Mouse (Mus musculus): ENCODE measurements around the gene Trex1.
A peak's percentile ranks its signal among the peaks of the same experiment; 100 is the strongest.

The Trex1 gene

DNA sequence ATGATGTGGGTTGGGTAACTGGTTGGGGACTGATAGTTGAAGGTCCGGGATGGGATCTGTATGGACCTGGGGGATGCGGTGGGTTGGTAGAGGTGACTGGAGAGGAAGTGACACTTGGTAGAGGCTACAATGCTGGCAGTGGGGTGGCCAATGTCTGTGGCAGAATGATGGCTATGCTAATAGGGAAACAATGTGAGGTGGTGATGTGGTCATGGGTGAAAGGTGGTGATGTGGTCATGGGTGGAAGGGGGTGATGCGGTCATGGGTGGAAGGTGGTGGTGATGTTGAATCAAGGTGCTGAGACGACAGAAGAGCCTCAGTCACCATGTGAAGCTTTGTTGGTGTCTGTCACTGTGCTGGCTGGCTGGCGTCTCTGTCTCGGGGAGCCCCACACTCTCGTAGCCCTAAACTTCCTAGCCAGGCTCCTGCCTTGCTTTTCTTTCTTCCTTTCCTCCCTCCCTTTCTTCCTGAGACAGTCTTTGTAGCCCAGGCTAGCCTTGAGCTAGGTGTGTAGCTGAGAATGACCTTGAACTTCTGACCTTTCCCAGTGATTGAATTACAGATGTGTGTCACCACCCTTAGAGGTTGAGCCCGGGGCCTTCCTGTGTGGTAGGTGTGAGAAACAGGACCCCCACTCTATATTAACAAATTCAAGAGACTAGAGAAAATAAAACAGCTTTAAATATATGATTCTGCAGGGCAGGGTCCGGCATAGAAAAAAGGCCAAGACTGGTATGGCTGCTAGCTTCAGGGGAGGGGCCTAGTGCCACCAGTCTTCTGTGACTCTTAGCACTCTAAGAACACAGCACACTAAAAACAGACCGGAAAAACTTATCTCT lies 7.7 kb downstream of the Trex1 start:
- peak; percentile 15 to 20 for DNase-seq (ENCODE audit: low spot score in 2 of 2)

DNA sequence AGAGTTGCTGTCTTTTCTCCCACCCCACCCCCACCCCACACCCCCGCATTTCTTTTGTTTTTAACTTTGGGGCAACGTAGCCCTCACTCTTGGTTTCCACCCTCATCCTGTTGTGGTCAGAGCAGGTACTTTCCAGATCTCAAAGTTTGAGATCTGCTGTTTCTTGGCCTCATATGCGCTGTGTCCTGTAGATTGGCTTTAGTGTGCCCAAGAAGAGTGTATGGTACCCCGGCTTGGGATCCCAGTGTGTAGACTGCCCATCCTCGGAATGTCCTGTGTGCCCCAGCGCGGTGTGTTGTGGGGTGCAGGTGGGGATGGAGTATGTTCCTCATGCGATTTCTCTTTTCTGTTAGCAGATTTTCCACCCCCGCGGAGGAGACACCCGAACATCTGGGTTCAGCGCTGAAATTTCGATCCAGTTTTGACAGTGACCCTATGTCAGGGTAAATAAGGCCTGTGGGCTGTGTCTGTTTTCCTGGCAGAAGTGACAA lies 8.5 kb downstream of the Trex1 start:
- DNase-seq (ENCODE audit: low spot score in 2 of 2) = peak; percentile 15 to 20

- peak in 1 of 2 experiments; percentile 5 for DNase-seq (ENCODE audit: low spot score in 2 of 2)
These were observed 8.9 kb downstream of the Trex1 start for GRCm38 (mm10) chr9:109050674-109050997.

GRCm38 (mm10) chr9:109049996-109050673 lies 9.4 kb downstream of the Trex1 start:
- DNase-seq (ENCODE audit: low spot score in 2 of 2) = peak; percentile 13 to 19

DNA sequence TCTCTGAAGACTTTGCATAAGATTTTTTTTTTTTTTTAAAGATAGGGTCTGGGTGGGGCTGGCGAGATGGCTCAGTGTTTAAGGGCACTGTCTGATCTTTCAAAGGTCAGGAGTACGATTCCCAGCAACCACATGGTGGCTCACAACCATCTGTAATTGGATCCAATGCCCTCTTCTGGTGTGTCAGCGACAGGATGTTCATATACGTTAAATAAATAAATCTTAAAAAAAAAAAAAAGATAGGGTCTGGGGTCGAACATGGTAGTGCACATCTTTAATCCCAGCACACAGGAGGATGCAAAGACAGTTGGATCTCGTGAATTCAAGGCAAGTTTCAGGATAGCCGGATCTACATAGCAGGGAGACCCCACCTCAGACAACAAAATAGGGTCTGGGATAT lies 10.2 kb downstream of the Trex1 start:
- no peak for DNase-seq (ENCODE audit: low spot score in 2 of 2)

DNA sequence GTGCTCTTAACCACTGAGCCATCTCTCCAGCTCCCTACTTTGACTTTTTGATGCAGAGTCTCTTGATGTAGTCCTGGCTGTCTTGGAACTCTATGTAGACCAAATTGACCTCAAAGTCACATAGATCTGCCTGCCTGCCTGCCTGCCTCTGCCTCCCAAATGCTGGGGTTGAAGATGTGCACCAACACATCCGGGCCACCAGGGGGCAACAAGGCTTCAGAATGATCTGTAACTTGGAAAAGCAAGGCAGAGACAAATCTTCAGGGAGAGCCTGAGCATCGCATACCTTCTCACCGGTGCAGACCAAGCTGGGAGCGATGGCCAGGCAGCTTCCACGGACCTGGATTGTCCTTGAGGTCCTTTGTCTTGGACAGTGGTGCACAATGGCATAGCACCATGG lies 13.2 kb downstream of the Trex1 start:
- DNase-seq (ENCODE audit: low spot score in 2 of 2) = peak; percentile 32 to 43

GRCm38 (mm10) chr9:109041351-109041750 lies 18.2 kb downstream of the Trex1 start:
- peak in 1 of 2 experiments; percentile 41 for DNase-seq (ENCODE audit: low spot score in 2 of 2)

- DNase-seq (ENCODE audit: low spot score in 2 of 2) = peak in 1 of 2 experiments; percentile 18
These were observed 18.6 kb downstream of the Trex1 start for GRCm38 (mm10) chr9:109040906-109041305.

DNA sequence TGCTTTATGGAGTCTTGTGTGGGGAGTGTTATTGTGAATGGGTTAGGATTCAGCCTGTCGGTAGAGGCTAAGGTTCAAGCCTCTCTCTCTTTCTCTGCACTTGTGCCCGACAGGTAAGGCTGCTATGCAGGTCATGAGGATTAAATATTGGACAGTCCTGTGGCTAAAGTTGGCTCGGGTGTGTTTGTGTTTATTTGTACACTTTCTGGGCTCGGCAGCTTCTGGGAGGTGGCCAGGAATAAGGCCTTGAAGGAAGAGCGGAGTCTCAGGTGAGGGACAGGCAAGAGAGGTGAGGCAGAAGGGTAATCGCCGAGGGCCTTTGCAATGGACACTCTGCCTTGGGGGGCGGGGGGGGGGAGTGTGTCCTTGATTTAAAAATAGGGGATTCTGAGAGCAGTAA lies 19.3 kb downstream of the Trex1 start:
- no peak for DNase-seq (ENCODE audit: low spot score in 2 of 2)

DNA sequence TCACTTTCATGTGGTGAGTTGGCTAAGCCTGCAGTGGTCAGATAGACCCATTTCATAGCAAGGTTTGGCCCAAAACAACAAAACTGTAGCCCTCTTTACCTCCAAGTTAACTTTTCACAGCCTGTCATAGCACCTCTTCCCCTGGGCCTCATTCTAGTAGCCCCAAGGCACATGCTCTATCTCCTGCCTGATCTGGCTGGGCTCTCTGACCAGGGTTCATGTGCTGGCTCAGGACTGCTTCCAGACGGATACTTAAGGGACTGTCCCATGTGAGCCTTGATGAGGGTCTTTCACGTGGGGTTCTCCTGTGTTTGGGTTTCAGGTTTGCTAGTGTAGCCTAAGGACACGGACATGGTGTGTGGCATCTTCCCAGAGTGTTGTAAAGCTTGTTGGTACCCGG lies 19.9 kb downstream of the Trex1 start:
- no peak for DNase-seq (ENCODE audit: low spot score in 2 of 2)

DNA sequence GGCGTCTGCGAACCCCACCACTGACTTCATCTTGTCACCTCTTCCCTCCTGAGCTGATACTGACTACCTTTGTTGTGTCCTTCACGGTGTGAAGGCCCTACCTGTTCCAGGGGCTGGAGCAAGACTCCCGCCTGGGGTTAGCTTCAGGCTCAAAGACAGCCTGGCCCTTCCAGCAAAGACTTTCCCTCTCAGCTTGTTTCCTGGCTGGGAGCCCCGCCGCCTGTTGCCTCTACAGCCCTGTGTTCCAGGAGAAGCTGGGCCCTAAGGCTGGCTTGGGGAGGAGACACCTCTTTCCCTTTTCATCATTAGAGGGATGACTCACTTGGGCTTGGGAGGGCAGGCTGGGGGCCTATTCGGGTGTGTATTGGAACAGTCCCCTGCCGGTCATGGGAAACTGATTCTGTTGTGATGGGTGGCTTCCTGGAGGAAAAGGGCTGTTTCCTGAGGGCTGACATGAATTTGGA lies 20.6 kb downstream of the Trex1 start:
- no peak for DNase-seq (ENCODE audit: low spot score in 2 of 2)

DNA sequence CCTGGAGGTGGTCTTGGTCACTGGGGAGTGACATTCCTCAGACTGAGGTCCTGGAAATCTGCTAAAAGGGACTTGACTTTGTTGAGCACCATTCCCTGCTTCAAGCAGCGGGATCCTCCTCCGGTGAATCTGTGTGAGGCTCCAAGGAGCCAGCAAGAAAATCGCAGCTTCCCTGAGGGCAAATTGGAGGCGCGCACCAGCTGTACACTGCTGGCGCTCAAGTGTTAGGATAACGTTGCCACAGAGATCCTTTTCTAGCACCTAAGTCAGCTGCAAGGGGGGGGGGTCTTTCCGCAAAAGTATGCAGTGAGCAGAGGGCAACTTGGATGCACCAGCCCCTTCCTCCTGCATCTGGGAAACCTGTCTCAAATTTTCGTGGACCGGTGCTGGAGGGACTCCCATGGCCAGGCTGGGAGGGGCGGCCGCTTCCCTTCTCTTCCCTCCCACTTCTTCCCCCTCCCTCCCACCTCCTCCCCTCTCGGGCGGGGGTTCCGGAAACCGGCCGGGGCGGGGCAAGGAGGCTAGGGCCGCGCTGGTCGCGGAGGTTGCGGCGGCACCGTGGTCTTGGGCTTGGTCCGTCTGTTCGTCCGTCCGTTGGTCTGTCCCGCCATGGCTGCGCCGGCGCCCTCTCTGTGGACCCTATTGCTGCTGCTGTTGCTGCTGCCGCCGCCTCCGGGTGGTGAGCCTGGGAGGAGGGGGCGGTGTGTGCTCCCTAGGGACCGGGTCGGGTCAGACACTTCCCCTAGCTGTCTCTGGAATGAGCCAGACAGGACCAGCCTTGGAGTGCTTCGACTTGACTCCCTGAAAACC lies 21.2 kb downstream of the Trex1 start, which contains the start of gene Shisa5:
Shisa5 (plus strand) TSS at position 480 of the 810 bp plus-strand sequence.
- peak in 1 of 2 experiments; percentile 58 for DNase-seq (ENCODE audit: low spot score in 2 of 2)

GRCm38 (mm10) chr9:109032435-109032834 lies 27.1 kb downstream of the Trex1 start:
- DNase-seq (ENCODE audit: low spot score in 2 of 2) = no peak

DNA sequence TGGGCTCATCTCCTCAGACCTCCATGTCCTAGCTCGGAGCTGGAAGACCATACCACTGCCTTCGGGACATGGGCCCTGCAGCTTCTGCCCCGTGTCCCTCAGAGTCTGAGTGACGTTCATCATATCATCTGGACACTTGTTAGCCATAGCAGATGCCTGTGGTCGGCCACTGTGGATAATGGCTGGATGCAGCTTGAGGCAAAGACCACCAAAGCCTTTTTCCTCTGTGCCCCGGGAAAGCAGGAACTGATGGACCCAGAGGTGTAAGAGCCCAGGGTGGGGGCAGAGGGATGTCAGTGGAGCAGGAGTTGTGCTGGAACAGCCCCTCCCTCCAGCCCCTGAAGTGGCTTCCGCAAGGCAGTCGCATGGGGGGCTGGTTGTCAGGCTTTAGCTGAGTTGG lies 27.8 kb downstream of the Trex1 start:
- DNase-seq (ENCODE audit: low spot score in 2 of 2) = peak in 1 of 2 experiments; percentile 18

GRCm38 (mm10) chr9:109031001-109031400 lies 28.5 kb downstream of the Trex1 start:
- DNase-seq (ENCODE audit: low spot score in 2 of 2) = no peak

DNA sequence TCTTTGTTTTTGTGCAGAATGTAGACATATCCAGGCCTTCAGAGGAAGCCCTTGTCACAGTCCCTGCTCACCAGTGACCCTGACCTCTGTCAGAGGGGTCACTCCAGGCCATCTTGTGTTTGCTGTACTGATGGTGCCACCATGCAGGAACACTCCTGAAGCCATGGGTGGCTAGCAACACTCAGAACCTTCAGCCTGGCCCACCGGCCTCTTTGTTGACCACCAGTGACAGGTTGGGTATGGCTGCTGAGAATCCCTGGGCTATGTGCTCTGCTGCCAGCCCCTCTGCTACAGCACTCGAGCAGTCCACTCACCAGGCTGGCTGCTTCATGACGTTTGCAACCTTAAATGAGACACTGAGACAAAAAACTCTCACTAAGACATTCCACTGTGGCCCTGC lies 29.2 kb downstream of the Trex1 start:
- peak in 1 of 2 experiments; percentile 19 for DNase-seq (ENCODE audit: low spot score in 2 of 2)

DNA sequence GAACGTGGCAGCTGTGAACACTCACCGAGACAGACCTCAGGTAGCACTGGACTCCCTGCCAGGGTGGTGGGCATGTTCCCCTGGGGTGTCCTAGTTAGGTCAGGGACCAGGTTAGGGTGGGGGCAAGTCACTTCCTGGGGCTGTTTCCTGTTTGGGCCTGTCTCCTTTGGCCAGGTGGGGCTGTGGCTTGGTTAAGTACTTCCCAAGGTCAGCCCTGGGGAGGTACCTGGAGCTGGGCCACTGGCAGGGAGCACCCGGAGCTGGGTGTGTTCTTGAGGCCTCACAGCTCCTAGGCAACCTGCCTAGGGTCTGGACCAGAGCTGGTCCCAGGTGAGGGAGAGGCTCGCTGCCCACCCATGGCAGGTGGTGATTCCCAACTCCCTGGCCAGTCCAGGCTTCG lies 30.6 kb downstream of the Trex1 start:
- DNase-seq (ENCODE audit: low spot score in 2 of 2) = peak in 1 of 2 experiments; percentile 22

GRCm38 (mm10) chr9:109028421-109028820 lies 31.1 kb downstream of the Trex1 start:
- DNase-seq (ENCODE audit: low spot score in 2 of 2) = no peak

GRCm38 (mm10) chr9:109027521-109027920 lies 32.0 kb downstream of the Trex1 start:
- DNase-seq (ENCODE audit: low spot score in 2 of 2) = peak in 1 of 2 experiments; percentile 31

DNA sequence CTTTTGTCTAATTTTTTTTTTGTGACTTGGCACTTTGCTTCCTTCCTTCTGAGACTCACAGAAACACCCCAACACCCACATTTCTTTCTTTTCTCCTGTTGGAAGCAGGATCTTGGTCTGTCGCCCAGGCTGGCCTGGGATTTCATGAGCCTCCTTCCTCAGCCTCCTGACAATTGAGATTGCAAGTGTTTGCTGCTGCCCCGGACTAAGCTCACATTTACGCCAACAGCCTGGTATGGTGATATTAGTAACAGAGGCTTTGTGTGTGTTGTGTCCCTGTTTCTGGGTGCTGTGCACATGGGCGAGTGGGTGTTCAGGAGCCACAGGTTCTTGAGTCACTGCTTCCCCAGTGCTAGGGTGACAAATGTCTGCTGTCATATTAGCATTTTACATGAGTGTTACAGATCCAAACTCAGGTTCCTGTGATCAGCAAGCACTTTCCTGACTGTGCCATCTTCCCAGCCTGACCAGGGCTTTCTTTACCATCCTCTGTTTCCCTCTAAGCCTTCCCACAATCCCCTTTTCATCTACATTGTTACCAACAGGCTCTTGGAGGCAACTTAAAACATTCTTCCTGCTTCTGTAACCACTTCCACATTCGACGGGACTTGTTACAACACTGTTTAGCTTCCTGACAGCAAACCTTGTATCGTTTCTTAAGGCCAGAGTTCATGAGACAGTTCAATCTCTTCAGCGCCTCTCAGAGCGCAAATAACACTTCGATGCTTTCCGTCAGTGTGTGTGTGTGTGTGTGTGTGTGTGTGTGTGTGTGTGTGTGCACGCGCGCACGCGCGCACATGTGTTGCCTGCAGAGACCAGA lies 36.5 kb downstream of the Trex1 start:
- peak; percentile 62 to 63 for DNase-seq (ENCODE audit: low spot score in 2 of 2)

GRCm38 (mm10) chr9:109021428-109021827 lies 38.1 kb downstream of the Trex1 start:
- DNase-seq (ENCODE audit: low spot score in 2 of 2) = peak in 1 of 2 experiments; percentile 18

Measured in right cerebral cortex, postnatal 10 days (tissue).